ENCODE assay signal across 26 mouse cellular contexts in the genomic region with DNA sequence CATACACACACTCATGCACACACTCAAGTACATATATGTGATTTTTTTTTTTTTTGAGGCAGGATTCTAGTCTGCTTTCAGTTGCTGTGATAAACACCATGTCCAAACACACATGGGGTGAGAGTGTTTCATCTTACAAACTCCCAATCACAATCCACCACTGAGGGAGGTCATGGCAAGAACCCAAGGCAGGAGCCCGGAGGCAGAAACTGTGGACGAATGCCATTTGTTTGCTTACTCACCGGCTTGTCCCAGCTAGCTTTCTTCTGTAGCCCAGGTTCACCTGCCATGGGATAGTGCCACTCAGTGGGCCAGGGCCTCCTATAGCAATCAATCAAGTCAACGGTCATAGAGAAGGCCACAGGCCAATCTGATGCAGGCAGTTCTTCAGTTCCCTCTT.
"Had no signal": no experiment of that assay in that cellular context is flagged by ENCODE, and none has a peak within 500 bp of the region (broad histone marks: within the 10 kb centered on the region; RNA-seq: fewer than 3 reads in every experiment).

No protein-coding gene starts in this region.

- H3K4me3 ChIP-seq: gastrocnemius, adult 2 months; heart, embryonic 10.5 days; heart, embryonic 12.5 days; hindbrain, embryonic 10.5 days; hindbrain, embryonic 12.5 days; intestine, embryonic 15.5 days; layer of hippocampus, adult 2 months; left cerebral cortex, adult 2 months; limb, embryonic 10.5 days; limb, embryonic 12.5 days had no signal

- H3K9ac ChIP-seq: heart, embryonic 12.5 days; hindbrain, embryonic 12.5 days; hindbrain, embryonic 14.5 days; intestine, embryonic 15.5 days; limb, embryonic 12.5 days; liver, embryonic 14.5 days had no signal

- ATAC-seq: hindbrain, embryonic 16.5 days; inflammation-experienced regulatory T-cells, adult 6 months; intestine, embryonic 15.5 days; intestine, postnatal 0 days had no signal

- DNase-seq: gastrocnemius, adult 2 months; gastrocnemius, postnatal 10 days; gastrocnemius, postnatal 25 days; heart, adult 18-20 months; heart, postnatal 10 days; heart, postnatal 4 days; kidney, adult 18-20 months; kidney, adult 8-10 months; kidney, postnatal 10 days; kidney, postnatal 25 days; kidney, postnatal 4 days; liver had no signal

- H3K4me2 ChIP-seq: heart, embryonic 12.5 days; hindbrain, embryonic 12.5 days; hindbrain, embryonic 14.5 days; intestine, embryonic 15.5 days; limb, embryonic 12.5 days had no signal

- H3K36me3 ChIP-seq: heart, embryonic 12.5 days had no signal

- H3K27ac ChIP-seq: gastrocnemius, adult 2 months; heart, embryonic 10.5 days; hindbrain, embryonic 10.5 days; hindbrain, embryonic 12.5 days; hindbrain, embryonic 14.5 days; intestine, embryonic 15.5 days; layer of hippocampus, adult 2 months; left cerebral cortex, adult 2 months; limb, embryonic 10.5 days; limb, embryonic 12.5 days; liver, embryonic 14.5 days had no signal

- H3K27me3 ChIP-seq: heart, embryonic 12.5 days; intestine, embryonic 15.5 days; limb, embryonic 12.5 days had no signal

- H3K9me3 ChIP-seq: heart, embryonic 10.5 days; heart, embryonic 12.5 days; hindbrain, embryonic 10.5 days; hindbrain, embryonic 12.5 days; intestine, embryonic 15.5 days; limb, embryonic 10.5 days; limb, embryonic 12.5 days had no signal
